Mouse (Mus musculus): Measurements from ENCODE around the gene Mms19.
A peak's percentile ranks its signal among the peaks of the same experiment; 100 is the strongest.

The Mms19 gene

GRCm38 (mm10) chr19:41980819-41981594, at the start of gene Mms19:
Mms19 (minus strand) TSS chr19:41981157.
- DNase-seq: peak; percentile 100

DNA sequence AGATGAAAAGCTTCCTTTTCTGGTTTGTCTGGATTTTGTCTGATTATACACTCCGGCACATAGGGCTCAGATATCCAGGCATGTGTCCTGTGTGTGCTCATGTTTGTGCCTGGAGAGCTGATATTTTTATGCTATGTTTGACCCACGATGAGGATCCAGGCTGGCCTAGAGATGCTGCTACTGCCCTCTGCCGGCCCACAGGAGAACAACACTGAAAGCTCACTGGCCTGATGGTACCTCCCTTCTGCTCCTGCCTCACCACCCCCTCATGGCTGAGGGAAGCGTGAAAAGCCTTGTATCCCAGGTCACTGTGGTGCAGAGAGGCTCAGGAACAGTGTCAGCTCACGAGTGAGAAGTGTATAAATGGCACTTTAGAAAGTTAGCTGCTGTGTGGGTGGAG, 45.2 kb upstream of the Mms19 start:
- peak; percentile 78 for DNase-seq

- DNase-seq: no peak
Measured at GRCm38 (mm10) chr19:42022542-42022848, 41.5 kb upstream of the Mms19 start.

DNA sequence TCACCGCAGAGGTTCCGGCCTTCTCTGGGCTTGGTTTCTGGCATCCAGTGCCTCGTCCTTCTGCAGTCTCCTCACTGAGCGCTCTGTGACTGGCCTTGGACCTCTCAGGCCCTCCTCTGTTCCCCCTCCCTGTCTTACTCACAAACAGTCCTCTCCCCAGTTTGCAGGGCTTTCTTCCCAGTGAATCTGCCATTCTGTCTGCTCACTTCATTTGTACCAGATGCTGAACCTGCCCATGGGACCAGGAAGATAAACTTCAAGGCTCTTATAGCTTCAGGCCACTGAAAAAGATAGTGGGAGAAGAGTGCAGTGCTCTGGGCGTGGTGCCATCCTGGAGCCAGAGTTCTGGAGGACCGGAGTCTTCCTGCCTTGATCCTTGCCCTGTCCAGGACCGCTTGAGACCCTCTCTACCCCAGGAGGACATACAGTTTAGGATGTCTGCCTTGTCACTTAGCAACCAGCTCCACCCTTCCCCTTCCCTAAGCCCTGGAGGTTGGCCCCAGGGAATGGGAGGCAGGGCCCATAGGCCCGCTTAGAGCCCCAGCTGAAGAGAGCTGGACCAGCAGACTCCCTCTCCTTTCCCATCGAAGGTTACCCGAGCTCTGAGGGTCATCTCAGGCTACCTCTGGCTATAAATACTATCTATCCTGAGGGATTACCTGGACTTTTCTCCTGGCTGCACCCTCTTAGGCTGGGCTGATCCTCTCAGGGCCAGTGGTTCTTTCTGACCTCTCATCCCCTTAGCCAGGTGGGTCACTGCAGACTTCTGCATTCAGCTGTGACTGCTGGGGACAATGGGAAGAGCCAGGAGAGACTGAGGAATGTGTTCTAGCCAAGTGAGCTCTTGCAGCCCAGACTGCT, 41.0 kb upstream of the Mms19 start:
- no peak for DNase-seq

DNA sequence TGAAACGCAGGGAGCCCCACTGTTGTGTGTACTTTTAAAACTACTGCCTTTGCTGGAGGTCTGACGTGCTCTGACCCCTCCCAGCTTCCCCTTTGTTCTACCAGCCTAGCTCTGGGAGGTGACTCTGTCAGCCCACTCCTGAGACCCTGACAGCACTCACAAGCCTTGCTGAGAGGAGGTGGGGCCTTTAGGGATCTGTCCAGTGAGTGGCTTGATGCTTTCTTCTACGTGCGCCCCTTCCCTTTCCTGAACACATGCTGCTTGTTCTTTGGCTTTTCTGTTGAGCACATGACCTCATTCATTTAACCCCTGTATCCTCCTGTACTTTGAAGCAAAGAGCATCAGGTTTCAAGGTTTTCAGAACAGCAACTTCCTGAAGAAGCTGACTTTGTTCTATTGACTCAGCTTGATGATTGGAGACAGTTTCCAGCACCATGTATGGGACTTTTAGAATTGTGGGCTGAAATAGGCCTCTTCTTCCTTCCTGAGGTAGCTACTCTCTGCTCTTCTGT, 38.1 kb upstream of the Mms19 start:
- DNase-seq: peak; percentile 47

- no peak for DNase-seq
Measured at GRCm38 (mm10) chr19:42017399-42018247, 36.7 kb upstream of the Mms19 start.

DNA sequence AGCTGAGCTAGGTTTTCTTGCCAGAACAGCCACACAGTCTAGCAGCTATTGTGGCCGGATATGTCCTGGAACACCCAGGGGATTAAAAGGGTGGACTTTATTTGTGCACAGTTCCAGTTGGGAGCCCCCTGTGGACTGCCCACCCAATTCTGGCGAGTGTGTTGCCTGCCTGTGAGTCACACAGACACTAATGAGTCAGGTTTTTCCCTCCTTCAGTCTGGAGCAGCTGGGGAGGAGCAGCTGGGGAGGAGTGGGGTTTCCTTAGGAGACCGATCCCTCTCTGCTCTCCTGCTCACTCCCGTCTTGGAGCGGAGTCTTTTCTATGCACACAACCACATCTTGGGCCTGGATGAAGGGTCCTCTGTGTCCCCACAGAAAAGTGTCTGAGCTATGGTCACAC, 35.9 kb upstream of the Mms19 start:
- DNase-seq: no peak

- no peak for DNase-seq
Measured at GRCm38 (mm10) chr19:42016251-42016650, 35.3 kb upstream of the Mms19 start.

DNA sequence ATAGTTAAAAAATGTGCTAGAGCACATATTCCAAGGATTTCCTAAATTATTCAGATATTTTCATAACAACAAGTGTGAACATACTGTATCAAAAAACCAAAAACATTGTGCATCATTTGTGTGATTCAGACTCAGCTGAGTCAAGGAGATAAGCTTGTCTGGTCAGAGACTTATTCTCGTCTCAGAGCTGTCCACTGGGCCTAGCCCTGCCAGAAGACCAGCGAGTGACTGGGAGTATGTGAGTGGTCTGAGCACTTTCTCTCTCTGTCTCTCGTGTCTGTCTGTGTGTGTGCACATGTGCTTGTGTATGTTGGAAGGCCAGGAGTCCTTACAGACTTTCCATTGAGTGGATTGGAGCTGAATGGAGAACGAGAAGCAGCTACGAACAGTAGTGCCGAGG, 34.0 kb upstream of the Mms19 start:
- DNase-seq: no peak

DNA sequence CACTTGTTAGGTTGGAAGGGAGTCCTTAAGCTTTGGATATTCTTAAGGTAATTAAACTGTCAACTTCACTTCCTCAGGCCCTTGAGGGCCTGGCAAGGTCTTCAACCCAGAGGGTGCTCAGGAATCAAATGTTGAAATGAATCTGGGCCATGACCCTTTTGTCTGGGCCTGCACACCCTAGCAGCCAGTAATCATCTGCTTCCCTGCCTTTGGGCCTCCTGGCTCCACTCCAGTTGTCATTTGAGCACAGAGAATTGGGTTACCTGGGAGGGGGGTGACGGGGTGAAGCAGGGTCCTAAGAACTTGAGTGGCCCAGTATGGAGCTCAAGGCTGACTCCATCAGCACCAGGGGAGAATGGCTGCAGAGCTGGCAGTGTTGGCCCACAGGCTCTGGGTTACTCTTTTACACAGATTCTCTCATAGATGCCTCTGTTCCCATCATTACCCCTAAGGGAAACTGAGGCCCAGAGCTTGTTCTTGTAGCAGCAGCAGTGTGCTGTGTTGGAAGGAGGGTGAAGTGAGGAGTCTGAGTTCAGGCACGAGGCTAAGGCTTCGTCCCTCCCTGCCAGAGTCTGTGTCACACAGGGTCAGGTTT, 33.4 kb upstream of the Mms19 start:
- DNase-seq: no peak

- no peak for DNase-seq
Measured at GRCm38 (mm10) chr19:42011123-42011522, 30.2 kb upstream of the Mms19 start.

- DNase-seq: no peak
Measured at GRCm38 (mm10) chr19:42010436-42010835, 29.5 kb upstream of the Mms19 start.

GRCm38 (mm10) chr19:42009067-42009466, 28.1 kb upstream of the Mms19 start:
- DNase-seq: no peak

DNA sequence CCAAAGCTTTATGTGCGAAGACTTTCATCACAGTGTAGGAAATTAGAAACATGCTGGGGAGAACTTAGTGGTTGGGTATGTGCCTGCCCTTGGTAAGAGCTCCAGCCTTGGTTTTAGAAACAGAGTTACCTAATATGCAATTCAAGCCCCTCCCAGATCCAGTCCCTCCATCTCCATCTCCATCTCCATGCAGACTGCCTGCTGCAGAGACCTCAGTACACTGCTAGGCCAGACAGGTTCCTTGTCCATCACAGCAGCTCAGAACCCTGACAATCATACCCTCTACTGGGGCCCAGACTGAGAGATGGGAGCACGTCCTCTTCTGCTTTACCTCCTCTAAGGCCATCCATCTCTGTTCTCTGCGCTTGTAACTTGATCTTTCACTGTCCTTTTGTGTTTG, 27.6 kb upstream of the Mms19 start:
- DNase-seq: no peak

GRCm38 (mm10) chr19:42006568-42006967, 25.6 kb upstream of the Mms19 start:
- DNase-seq: no peak

GRCm38 (mm10) chr19:42005616-42006015, 24.7 kb upstream of the Mms19 start:
- DNase-seq: no peak

GRCm38 (mm10) chr19:42004258-42004657, 23.3 kb upstream of the Mms19 start:
- DNase-seq: no peak

GRCm38 (mm10) chr19:42001253-42001980, 20.5 kb upstream of the Mms19 start:
- DNase-seq: no peak

DNA sequence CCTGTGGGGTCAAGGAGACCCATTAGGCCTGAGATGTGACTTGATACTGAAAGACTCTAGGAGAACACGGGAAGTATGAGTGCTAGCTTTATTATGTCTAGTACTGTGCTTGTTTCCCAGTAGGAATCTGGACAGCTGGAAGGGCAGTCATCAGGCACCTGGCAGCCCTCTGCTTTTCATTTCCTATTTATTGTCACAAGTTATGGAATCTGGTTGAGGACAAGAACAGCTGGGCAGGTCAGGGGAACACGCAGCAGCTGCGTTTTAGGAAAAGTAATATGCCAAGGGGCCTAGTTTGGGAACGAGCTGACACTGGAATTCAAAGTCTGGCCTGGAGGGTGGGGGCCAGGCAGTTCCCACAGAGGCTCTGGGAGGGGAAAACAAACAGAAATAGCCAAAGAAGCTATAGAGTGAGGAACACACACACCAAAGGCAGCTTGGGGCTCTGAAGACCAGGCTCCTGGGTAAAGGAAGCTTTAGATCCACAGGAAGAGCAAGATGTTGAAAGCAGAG, 19.5 kb upstream of the Mms19 start:
- peak; percentile 39 for DNase-seq

DNA sequence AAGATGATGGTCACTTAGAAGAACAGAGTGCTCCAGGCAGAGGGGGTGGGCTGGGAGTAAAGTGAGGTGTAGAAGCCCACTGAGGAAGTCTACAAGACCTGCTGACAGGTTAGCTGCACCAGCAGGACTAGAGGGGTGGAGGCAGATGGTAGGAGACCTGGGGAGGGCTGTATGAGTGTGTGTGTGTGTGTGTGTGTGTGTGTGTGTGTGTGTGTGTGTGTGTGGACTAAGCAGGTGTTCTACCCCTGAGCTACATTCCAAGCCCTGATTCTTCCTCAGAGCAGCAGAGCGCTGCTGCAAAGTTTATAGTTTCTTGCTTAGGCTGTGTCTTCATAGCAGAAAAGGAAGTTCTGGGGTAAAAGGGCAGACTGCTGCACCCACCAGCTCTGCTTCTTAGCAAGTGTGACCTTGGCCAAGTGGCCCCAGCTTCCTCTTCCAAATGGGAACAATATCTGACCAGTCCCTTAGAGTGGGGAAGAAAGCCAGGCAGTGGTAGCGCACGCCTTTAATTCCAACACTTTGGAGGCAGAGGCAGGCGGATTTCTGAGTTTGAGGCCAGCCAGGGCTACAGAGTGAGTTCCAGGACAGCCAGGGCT, 18.8 kb upstream of the Mms19 start:
- DNase-seq: no peak
